Mouse (Mus musculus): ENCODE data around the gene Sh3bp4.

DNA sequence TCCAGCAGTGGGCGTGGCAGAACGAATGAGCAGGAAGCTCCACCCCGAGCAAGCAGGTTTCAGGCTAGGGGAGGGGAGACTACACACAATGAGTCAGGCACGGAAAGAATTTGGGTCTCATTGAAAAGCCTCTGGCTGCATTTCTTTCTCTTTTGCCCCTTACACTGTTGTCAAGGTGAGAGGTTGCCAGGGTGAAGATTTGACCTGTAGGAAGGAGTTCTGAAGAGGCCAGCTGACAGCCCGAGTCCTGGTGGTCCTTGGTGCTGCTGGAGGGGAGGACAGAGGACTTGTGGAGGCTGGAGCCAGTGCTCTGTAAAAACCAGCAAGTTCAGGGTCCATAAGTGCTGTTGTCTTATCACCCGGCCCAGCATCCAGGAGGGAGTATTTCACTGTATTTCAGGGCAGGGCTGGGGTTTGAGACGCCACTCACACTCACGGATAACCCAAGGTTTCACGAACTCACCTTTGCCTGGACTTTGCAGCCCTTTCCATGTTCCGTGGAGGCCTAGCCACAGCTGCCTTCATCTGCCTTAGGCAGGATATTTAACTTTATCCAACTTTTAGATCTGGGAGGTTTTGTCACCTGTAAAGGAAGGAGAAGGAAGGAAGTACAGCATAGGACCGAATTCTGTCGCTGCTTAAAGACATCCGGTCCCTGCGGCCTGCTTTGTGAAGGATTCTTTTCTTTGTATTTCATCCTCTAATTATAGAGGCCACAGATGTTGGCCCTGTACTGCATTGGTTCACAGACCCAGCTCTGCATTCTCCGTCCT lies 32.2 kb downstream of the Sh3bp4 start:
- TF ChIP-seq CTCF (IDR thresholded peaks at IDR 0.05; ENCODE audit: borderline replicate concordance, extremely low read depth, insufficient read depth, insufficient read length) (no peak), POLR2A (IDR thresholded peaks at IDR 0.05; ENCODE audit: borderline replicate concordance, extremely low read depth, insufficient read depth, insufficient read length, poor library complexity, severe bottlenecking) (no peak)
